Mouse (Mus musculus) kidney, adult 9 months (tissue): ENCODE results near the gene Dld.
A peak's percentile ranks its signal among the peaks of the same experiment; 100 is the strongest.

Experiments used
- DNase-seq: peaks from one replicate; pipeline ENCODE4 v3.0.0; 2022

Gene Dld

DNA sequence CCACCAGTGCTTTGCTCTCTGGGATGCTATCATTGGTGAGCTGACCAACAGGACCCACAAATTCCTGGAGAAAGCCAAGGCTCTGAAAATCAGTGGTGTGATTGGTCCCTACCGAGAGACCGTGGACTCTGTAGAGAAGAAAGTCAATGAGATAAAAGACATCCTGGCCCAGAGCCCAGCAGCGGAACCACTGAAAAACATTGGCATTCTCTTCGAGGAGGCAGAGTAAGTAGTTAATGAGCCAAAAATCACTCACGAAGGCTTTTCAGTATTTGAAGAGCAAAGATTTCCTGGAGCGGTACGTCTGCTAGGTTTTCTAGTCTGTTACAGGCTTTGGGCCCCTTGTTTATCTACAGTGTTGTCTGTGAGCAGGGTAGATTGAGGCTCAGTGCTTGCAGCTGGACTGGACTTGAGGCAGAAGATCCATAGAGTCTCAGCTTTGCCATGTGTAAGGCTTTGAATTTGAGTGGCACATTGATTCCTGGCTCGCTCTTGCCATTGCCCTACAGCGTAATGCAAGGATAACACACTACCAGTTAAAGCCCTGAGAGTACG lies 32.8 kb downstream of the Dld start:
- DNase-seq: no peak

DNA sequence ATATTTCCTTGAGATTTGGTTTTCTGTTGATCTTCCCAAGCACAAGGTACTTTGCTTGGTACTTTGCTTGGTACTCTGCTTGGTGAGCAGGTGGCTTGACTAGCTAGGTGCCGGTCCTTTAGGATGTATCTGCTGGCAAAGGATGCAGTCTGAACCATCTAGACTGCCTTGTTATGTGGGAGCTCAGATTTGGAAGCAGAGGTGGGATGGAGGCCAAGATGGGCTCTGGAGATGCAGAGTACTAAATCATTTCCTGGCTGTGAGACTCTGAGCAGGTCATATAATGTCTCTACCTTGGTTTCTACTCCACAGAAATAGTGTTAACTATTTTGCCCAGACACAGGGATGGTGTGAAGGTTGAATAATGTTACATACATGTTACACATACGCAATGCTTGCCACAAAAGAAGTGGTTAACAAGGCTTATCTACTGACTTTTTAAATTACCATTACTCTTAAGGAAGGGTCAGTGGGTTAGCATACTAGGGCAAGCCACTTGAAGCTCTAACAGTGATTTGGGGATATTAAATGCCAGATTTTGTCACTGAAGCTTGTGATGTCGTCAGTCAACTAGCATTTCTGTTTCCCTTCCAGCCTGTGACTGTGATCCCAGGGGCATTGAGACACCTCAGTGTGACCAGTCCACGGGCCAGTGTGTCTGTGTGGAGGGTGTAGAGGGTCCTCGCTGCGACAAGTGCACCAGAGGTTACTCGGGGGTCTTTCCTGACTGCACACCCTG lies 33.4 kb downstream of the Dld start:
- DNase-seq: no peak

DNA sequence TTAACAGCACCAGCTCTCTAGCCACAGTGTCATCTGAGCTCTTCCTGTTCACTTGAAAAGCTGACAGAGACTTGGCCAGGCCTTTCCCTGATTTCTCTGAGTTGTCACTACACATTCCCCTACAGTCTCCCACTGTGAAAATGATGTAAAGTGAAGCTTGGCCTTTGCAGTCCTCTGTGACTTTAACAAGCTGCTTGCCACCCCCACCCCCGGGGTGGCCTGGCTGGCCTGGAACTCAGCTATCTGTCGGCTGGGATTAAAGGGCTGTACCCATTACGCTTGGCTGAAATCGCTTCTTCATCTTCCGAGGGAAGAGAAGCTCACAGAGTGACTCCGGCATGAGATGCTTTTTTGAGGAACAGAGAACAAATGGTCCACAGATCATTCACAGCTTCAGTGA lies 35.3 kb downstream of the Dld start:
- no peak for DNase-seq

DNA sequence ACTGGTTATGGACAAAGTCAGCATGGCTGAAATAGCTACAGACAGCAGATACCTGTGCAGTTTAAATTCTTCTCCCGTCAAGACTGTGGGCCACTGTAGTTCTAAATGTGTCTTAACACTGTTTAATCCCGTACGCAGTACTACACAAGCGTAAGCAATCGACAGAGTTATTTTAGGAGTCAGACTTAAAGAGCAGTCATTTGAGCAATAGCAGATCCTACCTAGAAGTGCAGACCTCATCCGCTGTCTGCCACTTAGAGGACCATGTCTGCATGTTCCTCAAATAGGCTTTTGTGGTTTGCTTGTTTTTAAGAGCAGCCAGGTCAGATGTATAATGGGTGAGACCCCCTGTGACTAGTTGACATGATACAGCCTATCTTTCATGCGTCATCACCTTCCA lies 36.9 kb downstream of the Dld start:
- DNase-seq: no peak

DNA sequence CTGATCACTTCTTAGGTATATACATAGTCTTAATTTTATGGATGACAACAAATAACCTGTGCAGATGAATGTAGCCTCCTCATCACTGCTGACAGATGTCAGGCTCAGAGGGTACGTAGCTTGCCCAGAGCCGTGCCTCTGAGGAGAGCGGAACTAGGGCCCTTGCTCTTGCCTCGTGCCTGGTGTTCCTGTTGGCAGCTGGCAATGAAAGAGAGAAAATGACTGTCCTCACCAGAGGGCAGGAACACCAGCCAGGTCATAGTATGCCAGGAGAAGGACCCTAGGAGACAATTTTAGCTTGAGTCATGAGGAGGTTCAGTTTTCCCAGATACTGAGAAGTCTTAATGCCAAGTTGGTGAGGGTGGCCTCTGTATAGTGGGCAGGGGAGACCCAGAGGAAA lies 38.1 kb downstream of the Dld start:
- no peak for DNase-seq

DNA sequence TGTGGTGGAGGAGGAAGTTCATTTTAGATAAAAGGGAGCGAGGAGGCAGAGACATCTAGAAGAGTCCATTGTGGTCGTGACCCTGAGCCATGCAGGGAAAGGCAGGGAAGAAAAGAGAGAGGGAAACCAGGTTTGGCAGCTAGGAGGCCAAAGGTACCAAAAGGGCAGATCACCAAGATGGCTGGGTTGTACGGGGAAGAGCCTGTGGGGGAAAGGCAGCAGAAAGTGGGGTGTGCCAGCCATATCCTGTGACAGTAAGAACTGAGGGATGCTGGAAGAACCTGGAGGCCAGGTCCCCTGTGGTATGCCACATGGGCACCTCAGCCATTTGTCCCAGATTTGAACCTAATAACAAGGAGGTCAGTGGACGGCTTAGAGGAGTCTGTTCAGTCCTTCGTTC lies 39.0 kb downstream of the Dld start:
- DNase-seq: no peak

DNA sequence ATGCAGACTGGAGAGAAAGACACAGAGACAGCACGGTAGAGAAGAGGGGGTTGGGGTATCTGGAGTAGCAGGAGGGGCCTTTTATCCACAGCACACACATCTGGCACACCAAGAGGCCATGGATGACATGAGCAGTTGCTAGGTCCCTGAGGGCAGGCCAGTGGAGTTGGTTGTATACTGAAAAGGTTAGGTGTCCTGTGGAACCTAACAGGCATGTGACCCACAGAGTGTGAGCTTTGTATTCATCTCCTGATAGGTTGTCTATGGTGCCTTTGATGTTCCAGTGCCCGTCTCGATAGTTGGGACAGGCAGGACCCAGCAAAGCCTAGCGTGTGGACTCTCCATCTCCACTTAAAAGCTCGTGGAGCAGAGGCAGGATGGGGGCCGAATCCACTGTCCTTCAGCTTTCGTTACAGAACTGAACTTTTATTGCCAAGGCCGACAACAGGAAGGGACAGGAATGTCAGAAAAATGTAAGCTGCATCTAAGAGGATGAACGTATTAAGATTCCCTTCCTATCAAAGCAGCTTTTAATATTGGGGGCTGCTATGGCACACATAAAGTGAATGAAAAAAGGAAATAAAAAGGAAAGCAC lies 39.5 kb downstream of the Dld start:
- no peak for DNase-seq

DNA sequence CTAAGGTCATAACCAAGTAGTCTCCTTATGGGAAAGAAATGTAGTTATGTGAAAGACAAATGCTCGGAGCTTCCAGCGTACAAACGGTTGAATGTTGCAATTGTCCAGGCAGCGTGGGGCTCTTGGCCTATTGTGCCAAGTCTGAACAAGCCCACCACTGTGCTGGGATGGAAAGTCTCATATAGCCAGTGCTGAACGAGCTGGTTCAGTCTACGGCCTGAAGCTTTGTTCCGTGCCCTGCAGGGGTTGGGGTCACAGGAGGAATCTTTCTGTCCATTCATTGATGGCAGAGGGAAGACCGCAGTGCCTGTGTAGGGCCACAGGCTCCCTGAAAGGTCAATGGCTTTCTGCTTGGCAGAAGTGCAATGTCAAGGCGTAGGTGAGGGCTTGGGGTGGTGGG lies 40.6 kb downstream of the Dld start:
- no peak for DNase-seq

DNA sequence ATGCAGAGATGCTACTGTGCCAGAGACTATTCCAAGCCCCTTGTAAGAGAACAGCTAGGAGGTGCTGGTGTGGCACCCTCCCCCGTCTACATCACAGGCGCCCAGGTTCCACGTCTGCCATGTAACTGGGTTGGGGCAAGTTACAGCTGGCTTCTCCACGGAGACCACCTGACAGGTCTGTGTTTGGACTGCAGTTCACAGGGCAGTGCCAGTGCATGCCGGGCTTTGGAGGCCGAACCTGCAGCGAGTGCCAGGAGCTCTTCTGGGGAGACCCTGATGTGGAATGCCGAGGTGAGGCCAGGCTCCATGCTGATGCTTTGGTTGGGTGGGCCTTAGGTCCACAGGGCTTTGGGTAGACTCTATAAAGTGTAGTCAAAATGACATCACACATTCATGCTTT lies 43.5 kb downstream of the Dld start:
- DNase-seq: no peak

DNA sequence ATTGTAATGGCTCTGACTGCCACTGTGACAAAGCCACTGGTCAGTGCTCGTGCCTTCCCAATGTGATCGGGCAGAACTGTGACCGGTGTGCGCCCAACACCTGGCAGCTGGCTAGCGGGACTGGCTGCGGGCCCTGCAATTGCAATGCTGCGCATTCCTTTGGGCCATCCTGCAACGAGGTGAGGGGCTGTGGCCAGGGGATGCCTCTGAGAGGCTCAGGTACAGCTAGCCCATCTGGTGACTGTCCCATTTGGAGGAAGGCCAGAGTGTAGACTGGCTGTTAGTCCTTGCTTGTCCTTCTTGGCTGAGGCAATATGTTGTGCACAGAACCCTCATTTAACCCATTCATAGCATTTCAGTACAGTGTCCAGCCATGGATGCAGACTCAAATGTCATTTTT lies 44.2 kb downstream of the Dld start:
- no peak for DNase-seq

DNA sequence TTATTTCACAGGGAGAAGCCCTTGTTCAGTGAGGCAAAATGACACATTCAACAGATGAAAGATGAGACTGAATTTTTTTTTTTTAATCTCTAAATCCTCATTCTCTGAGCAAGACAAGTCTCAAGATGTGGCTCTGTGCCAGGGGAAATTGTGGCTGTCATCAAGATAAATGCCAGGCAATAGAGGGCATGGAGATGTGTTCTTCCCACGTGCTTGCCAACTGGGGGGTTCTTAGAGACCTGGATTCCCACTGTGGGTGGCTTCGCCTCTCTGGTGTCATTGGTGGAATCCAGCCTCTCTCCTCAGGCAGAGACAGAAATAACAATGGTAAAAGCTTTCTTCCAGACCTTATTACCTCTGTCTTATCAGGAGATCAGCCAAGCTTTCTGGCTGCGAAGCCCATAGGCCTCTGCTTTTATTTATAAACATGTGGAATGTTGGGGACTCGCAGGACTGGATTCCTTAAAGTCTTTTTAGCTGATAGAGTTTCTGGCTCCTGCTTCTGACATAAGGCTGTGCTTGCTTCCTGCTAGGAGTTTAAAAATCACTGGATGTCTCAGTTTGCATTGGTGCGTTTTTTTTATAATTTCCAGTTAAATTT lies 45.1 kb downstream of the Dld start:
- no peak for DNase-seq

DNA sequence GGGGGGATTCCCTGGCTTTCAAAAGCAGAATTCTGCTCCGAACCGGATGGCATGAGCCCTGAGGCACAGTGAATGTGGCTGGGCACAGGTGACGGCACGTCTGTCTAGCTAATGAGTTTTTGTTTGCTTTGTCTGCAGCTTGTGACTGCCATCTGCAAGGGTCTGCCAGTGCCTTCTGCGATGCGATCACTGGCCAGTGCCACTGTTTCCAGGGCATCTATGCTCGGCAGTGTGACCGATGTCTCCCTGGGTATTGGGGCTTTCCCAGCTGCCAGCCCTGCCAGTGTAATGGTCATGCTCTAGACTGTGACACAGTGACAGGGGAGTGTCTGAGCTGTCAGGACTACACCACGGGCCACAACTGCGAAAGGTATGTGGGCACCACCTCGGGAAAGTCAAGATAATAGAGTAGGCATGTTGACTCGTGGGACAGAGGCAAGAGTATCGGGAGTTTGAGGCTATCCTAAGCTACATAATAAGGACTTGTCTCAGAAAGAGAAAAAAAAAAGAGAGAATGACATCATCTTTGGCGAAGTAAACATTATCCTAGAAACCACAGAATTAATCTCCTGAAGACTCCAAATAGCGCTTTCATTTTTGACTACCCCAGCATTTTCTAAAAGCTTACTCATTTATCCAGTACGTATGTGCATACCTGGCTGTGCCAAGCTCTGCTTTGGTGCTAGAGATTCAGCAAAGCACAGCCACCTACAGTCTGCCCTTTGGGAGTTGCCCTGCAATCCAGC lies 48.3 kb downstream of the Dld start:
- DNase-seq: no peak

DNA sequence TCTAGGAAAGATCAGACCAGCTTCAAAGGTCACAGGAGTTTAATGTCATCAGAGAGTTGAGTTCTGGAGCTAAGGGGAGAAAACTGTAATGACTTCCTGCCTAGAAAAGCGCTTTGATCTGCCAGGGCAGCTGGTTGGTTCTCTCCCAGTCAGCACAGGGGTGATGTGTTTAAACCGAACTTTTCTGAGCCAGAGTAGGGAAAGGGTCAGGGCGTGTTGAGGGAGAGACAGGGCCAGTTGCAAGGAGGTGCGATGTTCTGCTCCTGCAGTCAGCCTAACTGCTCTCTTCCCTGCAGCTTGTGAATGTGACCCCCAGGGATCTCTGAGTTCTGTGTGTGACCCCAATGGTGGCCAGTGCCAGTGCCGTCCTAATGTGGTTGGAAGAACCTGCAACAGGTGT lies 49.0 kb downstream of the Dld start:
- DNase-seq: no peak

DNA sequence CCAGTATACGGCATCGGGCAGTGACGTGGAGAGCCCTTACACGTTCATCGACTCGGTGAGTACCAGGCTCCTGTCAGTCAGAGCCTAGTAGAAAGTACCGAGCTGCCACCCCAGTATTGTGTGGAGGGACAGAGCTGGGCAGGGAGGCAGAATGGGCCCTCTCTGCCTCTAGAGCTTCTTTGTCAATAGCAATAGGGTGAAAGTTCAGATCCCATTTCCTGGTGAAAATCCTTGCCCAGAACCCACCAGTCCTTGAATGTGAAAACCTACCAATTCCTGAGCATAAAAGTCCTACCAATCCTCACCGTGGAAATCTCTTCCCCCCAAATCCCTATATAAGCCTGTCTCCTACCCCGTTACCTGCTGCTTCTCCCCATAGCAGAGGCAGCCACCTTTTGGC lies 51.0 kb downstream of the Dld start:
- no peak for DNase-seq

DNA sequence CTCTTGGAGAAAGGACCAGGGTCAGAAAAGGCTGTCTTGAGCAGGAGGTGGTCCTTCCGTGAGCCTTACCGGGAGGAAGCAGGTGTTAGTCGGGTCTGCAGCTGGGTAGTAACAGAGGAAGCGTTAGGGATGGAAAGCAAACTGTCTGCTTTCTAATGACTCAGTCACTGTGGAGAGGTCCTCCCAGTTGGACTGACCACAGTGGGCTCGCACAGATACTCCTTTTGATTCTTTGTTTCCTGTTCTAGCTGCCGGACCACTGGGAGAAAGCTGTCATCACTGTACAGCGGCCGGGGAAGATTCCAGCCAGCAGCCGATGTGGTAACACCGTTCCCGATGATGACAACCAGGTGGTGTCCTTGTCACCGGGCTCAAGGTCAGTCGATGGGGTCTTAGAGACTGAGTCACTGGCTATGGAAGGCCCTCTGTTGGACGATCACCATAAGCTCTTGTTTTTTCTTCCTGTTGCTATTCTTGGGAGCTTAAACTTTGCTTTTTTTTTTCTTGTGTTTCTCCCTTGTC lies 51.5 kb downstream of the Dld start:
- DNase-seq: no peak

DNA sequence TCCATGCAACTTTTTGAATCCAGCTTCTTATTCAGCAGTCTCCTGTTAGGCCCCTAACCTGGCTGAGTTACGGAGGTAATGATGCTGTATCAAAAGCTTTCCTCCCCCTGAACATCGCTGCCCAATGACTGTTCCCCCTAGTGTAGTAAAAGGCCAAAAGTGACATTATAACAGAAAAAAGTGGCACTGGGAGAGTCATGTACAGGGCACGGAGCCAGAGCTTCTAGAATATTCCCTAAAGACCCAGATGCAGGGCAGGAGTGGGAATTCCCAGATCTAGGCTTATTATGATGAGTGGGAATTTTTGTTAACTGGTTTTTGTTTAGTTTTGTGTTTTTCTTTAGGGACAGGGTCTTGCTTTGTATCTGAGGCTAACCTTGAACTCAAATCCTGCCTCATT lies 52.1 kb downstream of the Dld start:
- DNase-seq: no peak

DNA sequence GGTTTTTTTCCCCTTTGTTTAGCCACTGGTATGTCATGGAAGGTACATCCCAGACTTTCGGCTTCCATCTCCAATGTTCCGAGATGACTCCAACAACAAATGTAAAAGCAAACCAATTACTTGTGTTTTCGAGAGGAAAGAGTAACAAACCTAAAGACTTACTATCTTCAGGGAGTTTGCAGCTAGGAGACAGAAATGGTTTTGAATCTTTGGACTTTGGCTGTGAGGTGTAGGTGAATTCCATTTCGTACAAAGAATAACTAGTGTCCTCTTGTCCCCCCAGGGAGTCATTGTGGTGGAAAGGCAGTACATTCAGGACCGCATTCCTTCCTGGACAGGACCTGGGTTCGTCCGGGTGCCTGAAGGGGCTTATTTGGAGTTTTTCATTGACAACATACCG lies 52.7 kb downstream of the Dld start:
- DNase-seq: peak; percentile 59

DNA sequence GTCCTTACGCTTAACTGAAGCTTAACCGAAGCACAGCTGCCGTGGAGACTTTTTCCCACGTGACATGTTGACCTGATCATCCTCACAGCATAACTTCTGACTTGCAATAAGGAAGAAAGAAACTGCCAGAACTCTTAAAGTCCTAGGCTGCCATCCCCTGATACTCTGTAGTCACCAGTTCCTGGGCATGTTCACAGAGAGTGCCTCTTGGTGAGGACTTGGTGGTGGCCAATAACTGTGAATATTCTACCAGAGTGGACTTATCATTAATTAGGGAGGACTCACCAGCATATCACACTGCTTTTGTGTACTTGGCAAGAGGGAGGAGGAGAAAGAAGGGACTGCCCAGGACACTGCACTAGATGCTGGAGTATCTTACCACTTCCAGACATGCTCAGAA lies 53.1 kb downstream of the Dld start:
- DNase-seq: peak; percentile 69

DNA sequence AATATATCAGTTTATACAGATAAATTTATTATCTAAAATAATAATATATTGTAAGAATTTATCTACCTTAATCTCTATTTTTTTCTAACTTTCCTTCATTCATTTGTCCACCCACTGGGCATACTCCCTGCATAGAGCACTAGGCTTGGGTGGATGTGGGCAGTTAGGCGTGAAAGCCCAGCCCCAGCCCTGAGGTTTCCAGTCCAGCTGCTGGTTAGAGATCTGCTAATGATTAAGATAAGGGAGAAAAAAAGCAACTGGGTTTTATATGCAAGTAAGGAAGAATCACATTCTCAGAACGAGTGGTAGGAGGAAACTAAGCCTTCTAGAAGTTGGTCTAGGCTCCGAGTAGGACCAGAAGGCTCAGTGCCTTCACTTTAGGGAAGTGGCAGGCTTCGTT lies 55.2 kb downstream of the Dld start:
- DNase-seq: peak; percentile 74

DNA sequence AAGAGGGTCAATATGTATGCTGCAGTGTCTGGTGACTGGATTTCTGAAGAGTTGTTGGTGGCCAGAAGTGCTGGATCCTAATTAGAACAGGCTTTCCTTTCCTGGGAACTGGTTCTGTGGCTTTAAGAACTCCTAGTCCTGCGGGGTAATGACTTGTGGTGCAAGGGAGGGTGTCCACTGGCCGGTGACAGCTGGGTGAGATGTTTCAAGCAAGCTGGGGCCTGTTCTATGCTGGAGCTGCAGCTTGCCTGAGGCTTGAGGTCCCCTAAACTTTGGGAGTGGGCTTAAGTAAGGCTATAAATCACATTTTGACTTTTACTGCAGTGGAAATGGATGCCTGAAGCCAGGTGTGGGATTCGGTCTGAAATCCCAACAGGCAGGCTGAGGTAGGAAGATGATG lies 55.7 kb downstream of the Dld start:
- DNase-seq: peak; percentile 63

DNA sequence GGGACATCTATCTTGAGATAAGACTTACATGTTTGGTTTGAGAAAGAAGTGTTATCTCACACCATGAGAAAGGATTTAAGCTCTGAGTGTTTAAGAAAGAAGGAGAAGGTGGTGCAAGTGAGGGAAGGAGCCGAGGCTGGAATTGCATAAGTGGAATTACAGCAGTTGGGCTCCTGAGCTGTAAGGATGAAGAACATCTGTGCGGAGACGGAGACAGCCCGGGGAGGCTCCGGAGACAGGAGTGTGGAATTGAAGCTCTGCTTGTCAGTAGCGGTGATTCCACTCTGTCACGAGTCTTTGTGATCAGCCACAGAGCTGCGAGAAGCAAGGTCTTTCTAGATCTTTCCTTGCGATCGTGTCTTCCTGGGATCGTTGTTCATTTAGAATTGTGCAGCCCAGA lies 56.3 kb downstream of the Dld start:
- DNase-seq: no peak

DNA sequence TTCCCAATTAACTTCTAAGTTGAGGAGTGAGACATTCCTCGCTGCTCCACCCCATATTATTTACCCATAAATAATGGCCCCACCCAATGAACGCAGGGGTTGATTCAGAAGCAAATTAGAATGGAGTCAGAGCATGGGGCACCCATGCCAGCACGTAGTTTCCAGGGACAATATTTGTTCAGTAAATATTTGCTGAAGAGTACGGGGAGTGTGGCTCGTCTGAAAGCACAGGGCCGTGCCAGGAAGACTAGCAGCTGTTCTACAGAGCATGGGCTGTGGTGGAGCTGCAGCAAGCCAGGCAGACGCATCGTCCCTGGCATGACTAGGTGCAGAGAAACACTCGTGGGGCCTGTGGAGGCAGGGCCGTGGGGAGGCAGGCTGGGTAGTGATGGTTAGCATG lies 56.7 kb downstream of the Dld start:
- DNase-seq: peak; percentile 65

DNA sequence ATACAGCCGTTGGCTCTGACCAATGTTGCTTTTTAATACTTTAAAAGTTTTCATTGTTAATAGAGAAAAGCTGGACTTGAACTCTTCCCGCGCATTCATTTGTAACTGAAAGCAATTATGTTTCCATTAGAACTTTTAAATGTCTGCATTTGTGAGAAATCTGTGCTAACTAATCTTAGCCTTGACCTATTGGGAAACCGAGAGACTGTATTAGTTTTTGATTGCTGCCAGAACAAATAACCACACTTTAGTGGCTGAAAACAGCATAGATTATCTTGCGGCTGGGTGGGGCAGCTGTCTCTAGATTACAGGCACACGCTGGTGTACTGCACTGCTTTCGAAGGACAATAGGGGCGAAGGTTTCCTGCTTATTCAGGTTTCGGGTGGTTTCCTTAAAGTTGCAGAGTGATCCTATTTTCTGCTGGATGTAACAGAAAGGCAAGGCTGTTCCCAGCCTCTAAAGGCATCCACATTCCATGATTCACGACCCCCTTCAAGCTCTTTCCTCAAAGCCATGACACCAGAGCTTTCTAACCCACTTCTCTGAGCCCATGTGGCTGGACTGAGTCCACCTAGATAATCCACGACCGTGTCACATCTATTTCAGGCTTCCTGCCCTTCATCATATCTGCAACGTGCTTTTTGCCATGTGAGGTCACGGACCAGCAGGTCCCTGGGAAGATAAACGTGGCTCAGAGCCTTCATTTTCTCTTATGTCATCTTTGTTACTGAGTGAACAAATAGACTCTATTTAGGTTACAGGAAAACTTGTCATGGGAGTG lies 57.7 kb downstream of the Dld start:
- DNase-seq: peak; percentile 31
